Mouse (Mus musculus) effector memory CD4-positive, alpha-beta T cell, adult 7 months (primary cell): ENCODE results near the gene Tab1. TPM values are rescaled to one million over a fixed set of nuclear protein-coding genes. Genes with fewer than 3 reads are reported as not detected.

ENCODE experiments used
- polyA plus RNA-seq: library from polyadenylated mRNA; unstranded; fragments of 100-300 nt; shearing (Covaris generic); gene quantifications from one replicate; pipeline ENCODE4 v1.2.1, GENCODE M21; 2017

The Tab1 gene
- polyA plus RNA-seq, result 17.6 TPM

DNA sequence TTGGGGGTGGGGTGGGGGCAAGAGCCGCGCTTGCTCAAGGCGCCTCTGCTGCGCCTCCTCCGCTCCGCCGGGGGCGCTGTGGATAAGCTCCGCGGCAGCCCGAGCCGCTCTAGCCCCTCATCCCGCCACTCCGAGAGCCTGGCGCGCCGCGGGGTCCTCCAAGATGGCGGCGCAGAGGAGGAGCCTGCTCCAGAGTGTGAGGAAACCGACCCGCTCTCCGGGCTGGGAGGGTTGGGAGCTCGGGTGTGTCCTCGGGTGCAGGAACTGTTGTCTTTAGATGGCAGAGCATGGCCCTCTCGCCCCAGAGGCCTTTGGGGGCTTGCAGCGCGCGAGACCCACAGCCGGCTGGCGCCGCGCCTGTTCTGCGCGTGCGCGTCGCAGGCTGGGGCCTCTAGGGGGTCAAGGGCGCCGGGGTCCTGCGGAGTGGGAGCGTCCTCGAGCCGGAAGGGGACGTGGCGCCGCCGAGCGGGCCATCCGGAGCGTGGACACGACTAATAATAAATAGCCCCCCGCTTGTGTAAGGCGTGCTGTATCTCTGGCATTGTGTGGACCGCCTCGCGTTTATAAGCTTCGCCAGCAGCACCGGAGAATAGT is at the start of gene Tab1:
Tab1 (plus strand) TSS at position 135 of the 594 bp plus-strand sequence.

DNA sequence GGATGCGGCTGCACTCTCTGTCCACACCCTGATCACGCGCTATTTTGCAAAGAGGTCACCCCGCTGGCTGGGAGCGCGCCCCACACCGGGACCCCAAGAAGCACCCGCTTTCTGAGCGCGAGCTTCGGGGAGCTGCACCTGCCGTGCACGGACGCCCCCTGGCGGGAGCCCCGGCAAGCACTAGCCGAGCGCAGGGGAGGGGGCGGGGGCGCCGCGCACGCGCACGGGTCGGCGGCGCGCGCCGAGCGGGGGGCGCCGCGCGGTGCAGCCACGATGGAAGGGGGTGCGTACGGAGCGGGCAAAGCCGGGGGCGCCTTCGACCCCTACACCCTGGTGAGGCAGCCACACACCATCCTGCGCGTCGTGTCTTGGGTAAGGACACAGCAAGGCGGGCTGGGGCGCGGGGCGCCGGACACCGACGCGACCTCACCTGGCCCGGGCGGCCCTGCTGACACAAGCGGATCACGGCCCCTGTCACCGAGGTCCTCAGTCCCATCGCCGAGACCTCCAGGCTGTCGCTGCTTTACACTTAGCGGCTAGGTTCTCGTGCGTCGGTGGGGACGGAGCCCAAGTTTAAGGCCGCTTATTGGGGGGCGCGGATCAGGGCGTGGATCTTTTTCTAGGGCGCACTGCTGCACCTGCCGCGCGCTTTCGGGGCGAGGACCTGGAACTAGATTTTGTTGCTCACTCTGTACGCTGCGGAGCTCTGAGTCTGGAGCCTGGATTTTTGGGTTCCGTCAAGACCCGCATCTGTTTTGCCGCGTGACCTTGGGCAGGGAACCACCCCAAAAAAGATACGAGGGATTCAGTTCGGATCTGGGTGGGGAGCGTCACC is 41.6 kb upstream of the Tab1 start, which contains the start of the genes Syngr1 and Rpl3:
Syngr1 (plus strand) TSS at position 214 of the 835 bp plus-strand sequence.
Rpl3 (minus strand) TSS at position 748 of the 835 bp plus-strand sequence.

DNA sequence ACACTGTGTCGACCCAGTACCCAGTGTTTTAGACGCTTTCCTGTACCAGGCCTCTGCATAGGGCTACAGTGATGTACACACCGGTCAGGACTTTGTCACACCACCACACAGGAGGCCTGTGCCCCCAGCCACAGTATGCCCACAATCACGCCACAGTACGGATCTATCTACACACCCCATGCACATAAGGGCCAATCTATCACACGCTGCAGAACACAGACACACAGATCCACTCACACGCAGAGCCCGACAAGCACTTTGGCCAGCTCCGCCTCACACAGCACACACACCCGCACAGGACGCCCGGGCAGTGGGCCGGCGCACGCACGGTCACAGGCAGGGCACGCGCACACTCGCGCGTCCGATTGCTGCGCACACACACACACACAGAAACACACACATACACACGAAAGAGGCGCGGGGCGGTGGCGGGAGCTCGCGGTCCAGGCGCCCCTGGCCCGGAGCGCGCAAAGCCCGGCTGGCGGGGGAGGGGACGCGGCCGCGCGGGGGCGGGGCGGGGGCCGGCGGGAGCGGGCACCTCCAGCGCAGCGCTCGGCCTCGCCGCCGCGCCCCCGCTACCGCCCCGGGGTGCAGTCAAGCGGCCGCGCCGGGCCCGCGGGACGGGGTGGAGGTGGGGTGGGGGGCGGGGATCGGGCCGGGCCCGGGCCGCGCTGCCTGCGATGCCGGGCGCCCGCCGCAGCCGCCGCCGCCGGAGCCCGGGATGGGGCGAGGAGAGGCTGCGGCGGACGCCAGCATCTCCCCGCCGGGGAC is 40.3 kb downstream of the Tab1 start, which contains the start of gene Mgat3:
Mgat3 (plus strand) TSS at position 721 of the 771 bp plus-strand sequence.

Other genes with a start within 250 kb of the Tab1 start
- 210 TPM for gene Apobec3, start 241.5 kb upstream of the Tab1 start, polyA plus RNA-seq
- gene Cbx7, start 162.0 kb upstream of the Tab1 start, polyA plus RNA-seq, result 165 TPM
- 1.0 TPM for gene Pdgfb, start 118.2 kb upstream of the Tab1 start, polyA plus RNA-seq
- gene Syngr1, start 41.8 kb upstream of the Tab1 start, polyA plus RNA-seq, result not detected
- gene Rpl3, start 41.3 kb upstream of the Tab1 start, polyA plus RNA-seq, result 1,506 TPM
- gene Mgat3, start 40.6 kb downstream of the Tab1 start, polyA plus RNA-seq, result not detected
- gene Mief1, start 100.9 kb downstream of the Tab1 start, polyA plus RNA-seq, result 25.0 TPM
- gene AC140267.1, start 102.7 kb downstream of the Tab1 start, polyA plus RNA-seq, result not detected
- gene Atf4, start 122.1 kb downstream of the Tab1 start, polyA plus RNA-seq, result 272 TPM
- 16.0 TPM for gene Rps19bp1, start 131.2 kb downstream of the Tab1 start, polyA plus RNA-seq
- not detected for gene Cacna1i, start 154.1 kb downstream of the Tab1 start, polyA plus RNA-seq